Mouse (Mus musculus): Measurements from ENCODE around the gene Rpl27a. TPM values are rescaled to one million over a fixed set of nuclear protein-coding genes. Genes with fewer than 3 reads are reported as not detected.

The Rpl27a gene
- polyA plus RNA-seq, 1 experiment, result 1,271 TPM

DNA sequence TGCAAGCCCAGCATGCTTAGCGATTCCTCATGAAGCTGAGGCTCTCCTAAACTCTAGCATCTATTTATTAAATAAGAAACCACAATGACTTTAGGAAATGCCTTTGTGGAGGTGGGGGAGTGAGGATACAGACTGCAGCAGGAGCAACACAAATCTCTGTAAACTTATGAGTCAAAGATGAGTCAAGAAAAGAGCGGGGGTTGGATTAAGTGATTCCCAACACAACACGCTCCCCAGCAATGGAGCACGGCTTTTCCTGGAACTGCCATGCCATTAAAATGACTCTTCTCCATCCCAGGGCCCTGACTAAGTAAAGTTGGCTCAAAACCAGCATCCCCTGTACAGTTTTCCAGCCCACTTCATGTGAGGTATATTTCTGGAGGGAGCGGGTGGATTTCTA lies 27.8 kb downstream of the Rpl27a start:
- Histone ChIP-seq H3ac (ENCODE audit: control insufficient read depth, insufficient read length) (no peak overlapping the region), H3K36me3 (ENCODE audit: control insufficient read depth, insufficient read depth) (peaks cover 28% of the 10 kb centered on the region), H3K4me3 (no peak overlapping the region), H3K27me3 (ENCODE audit: control insufficient read depth, insufficient read depth, insufficient read length) (no peaks in the 10 kb centered on the region), H3K79me2 (ENCODE audit: control insufficient read depth, insufficient read depth) (no peaks in the 10 kb centered on the region), H3K4me2 (ENCODE audit: low read depth) (peak overlapping the region; percentile 62)
- TF ChIP-seq SRF (IDR thresholded peaks at IDR 0.05; ENCODE audit: control insufficient read depth, insufficient read length, low read depth) (no peak), MAX (IDR thresholded peaks at IDR 0.05; ENCODE audit: low read depth) (no peak), TCF3 (IDR thresholded peaks at IDR 0.05; ENCODE audit: insufficient read length, low read depth) (no peak), CEBPB (IDR thresholded peaks at IDR 0.05; ENCODE audit: insufficient read depth, poor library complexity, severe bottlenecking) (no peak), TCF12 (IDR thresholded peaks at IDR 0.05; ENCODE audit: insufficient read depth, poor library complexity, severe bottlenecking) (no peak)

DNA sequence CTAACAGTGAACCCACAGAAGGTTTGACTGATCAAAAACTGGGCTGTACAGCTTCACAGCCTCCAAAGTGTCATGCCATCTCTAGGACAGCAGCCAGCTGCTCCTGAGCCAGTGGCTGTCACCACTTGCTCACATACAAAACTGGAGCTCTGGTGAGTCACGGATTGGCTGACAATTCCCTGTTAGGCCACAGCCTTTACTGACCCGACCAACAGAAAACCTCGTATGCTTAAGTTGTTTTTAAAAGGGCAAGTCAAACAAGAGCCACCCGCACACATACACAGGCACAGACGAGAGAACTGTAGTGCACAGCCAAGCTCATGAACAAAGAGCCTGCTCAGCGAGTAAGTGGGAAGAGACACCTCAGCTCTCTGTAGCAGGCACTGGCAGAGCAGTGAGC lies 40.6 kb downstream of the Rpl27a start:
- Histone ChIP-seq H3K4me2 (ENCODE audit: low read depth) (peak overlapping the region; percentile 57), H3K4me3 (no peak overlapping the region), H3K27me3 (ENCODE audit: control insufficient read depth, insufficient read depth, insufficient read length) (no peaks in the 10 kb centered on the region), H3ac (ENCODE audit: control insufficient read depth, insufficient read length) (no peak overlapping the region), H3K36me3 (ENCODE audit: control insufficient read depth, insufficient read depth) (peaks cover 14% of the 10 kb centered on the region), H3K79me2 (ENCODE audit: control insufficient read depth, insufficient read depth) (peaks cover 43% of the 10 kb centered on the region)
- TF ChIP-seq REST (IDR thresholded peaks at IDR 0.05; ENCODE audit: insufficient read depth, insufficient read length), result no peak
- TF ChIP-seq TCF3 (IDR thresholded peaks at IDR 0.05; ENCODE audit: insufficient read length, low read depth), result no peak
- no peak for TF ChIP-seq CEBPB (IDR thresholded peaks at IDR 0.05; ENCODE audit: insufficient read depth, poor library complexity, severe bottlenecking)
- no peak for TF ChIP-seq TCF12 (IDR thresholded peaks at IDR 0.05; ENCODE audit: insufficient read depth, poor library complexity, severe bottlenecking)
- peak in 2 of 3 experiments; percentile 26 to 50 for TF ChIP-seq MYOG (IDR thresholded peaks at IDR 0.05; ENCODE audit: control insufficient read depth in 1 of 3, insufficient read depth in 1 of 3, insufficient read length in 2 of 3, low read depth in 2 of 3)
- TF ChIP-seq USF1 (IDR thresholded peaks at IDR 0.05; ENCODE audit: low read depth), result no peak
- no peak for TF ChIP-seq POLR2A (IDR thresholded peaks at IDR 0.05; ENCODE audit: insufficient read length, low read depth)
- TF ChIP-seq MYOD1 (IDR thresholded peaks at IDR 0.05; ENCODE audit: control insufficient read depth in 1 of 3, insufficient read length in 2 of 3, low read depth in 2 of 3), result peak in 2 of 3 experiments; percentile 20 to 48

- TF ChIP-seq TCF12 (IDR thresholded peaks at IDR 0.05; ENCODE audit: insufficient read depth, poor library complexity, severe bottlenecking) (no peak), POLR2A (IDR thresholded peaks at IDR 0.05; ENCODE audit: insufficient read length, low read depth) (no peak), SRF (IDR thresholded peaks at IDR 0.05; ENCODE audit: control insufficient read depth, insufficient read length, low read depth) (no peak), CEBPB (IDR thresholded peaks at IDR 0.05; ENCODE audit: insufficient read depth, poor library complexity, severe bottlenecking) (no peak), POLR2AphosphoS2 (IDR thresholded peaks at IDR 0.05; ENCODE audit: insufficient read length, low read depth) (no peak), MAX (IDR thresholded peaks at IDR 0.05; ENCODE audit: low read depth) (no peak), REST (IDR thresholded peaks at IDR 0.05; ENCODE audit: insufficient read depth, insufficient read length) (no peak), MYOG (IDR thresholded peaks at IDR 0.05; ENCODE audit: control insufficient read depth in 1 of 3, insufficient read depth in 1 of 3, insufficient read length in 2 of 3, low read depth in 2 of 3) (no peak)
- H3K27me3 ChIP-seq (ENCODE audit: control insufficient read depth, insufficient read depth, insufficient read length), result no peaks in the 10 kb centered on the region
- H3ac ChIP-seq (ENCODE audit: control insufficient read depth, insufficient read length), result no peak overlapping the region
- peak overlapping the region; percentile 71 for H3K4me2 ChIP-seq (ENCODE audit: low read depth)
- no peaks in the 10 kb centered on the region for H3K36me3 ChIP-seq (ENCODE audit: control insufficient read depth, insufficient read depth)
- no peak overlapping the region for H3K4me3 ChIP-seq
- H3K79me2 ChIP-seq (ENCODE audit: control insufficient read depth, insufficient read depth), result peaks cover 62% of the 10 kb centered on the region
Measured at GRCm38 (mm10) chr7:109561466-109562153, 42.7 kb downstream of the Rpl27a start.

GRCm38 (mm10) chr7:109562154-109562599 lies 43.2 kb downstream of the Rpl27a start:
- Histone ChIP-seq H3K4me2 (ENCODE audit: low read depth) (peak overlapping the region; percentile 71), H3K27me3 (ENCODE audit: control insufficient read depth, insufficient read depth, insufficient read length) (no peaks in the 10 kb centered on the region), H3ac (ENCODE audit: control insufficient read depth, insufficient read length) (no peak overlapping the region), H3K36me3 (ENCODE audit: control insufficient read depth, insufficient read depth) (no peaks in the 10 kb centered on the region), H3K4me3 (no peak overlapping the region), H3K79me2 (ENCODE audit: control insufficient read depth, insufficient read depth) (peaks cover 67% of the 10 kb centered on the region)
- TF ChIP-seq E2F4 (IDR thresholded peaks at IDR 0.05; ENCODE audit: insufficient read depth) (no peak), MYOD1 (IDR thresholded peaks at IDR 0.05; ENCODE audit: control insufficient read depth in 1 of 3, insufficient read length in 2 of 3, low read depth in 2 of 3) (peak in 1 of 3 experiments; percentile 44)

DNA sequence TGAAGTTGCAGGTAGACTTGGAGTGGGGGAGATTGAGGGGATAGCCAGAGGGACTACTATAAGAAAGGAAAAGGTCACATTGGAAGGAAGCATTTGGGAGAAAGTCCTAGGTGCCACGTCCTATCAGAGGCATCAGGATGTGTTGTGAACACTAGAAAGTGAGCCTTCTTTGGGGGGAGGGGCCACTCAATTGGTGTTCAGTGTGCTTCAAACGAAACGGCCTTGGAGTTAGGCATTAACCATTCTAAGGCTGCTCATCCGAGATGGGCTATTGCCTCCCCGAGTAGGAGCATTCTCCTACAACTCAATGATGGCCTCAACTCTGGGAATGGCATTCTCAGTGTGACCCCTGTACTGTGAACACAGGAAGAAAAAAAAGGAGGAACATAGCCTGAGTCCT lies 43.7 kb downstream of the Rpl27a start:
- no peak overlapping the region for H3ac ChIP-seq (ENCODE audit: control insufficient read depth, insufficient read length)
- TF ChIP-seq MYOD1 (IDR thresholded peaks at IDR 0.05; ENCODE audit: control insufficient read depth in 1 of 3, insufficient read length in 2 of 3, low read depth in 2 of 3) (no peak), MYOG (IDR thresholded peaks at IDR 0.05; ENCODE audit: control insufficient read depth in 1 of 3, insufficient read depth in 1 of 3, insufficient read length in 2 of 3, low read depth in 2 of 3) (no peak), CEBPB (IDR thresholded peaks at IDR 0.05; ENCODE audit: insufficient read depth, poor library complexity, severe bottlenecking) (no peak), POLR2AphosphoS2 (IDR thresholded peaks at IDR 0.05; ENCODE audit: insufficient read length, low read depth) (no peak), TCF3 (IDR thresholded peaks at IDR 0.05; ENCODE audit: insufficient read length, low read depth) (no peak), REST (IDR thresholded peaks at IDR 0.05; ENCODE audit: insufficient read depth, insufficient read length) (no peak), SRF (IDR thresholded peaks at IDR 0.05; ENCODE audit: control insufficient read depth, insufficient read length, low read depth) (no peak), USF1 (IDR thresholded peaks at IDR 0.05; ENCODE audit: low read depth) (no peak), E2F4 (IDR thresholded peaks at IDR 0.05; ENCODE audit: insufficient read depth) (no peak)
- H3K4me2 ChIP-seq (ENCODE audit: low read depth), result peak overlapping the region; percentile 71
- H3K4me3 ChIP-seq, result no peak overlapping the region
- peaks cover 4% of the 10 kb centered on the region for H3K36me3 ChIP-seq (ENCODE audit: control insufficient read depth, insufficient read depth)
- peaks cover 72% of the 10 kb centered on the region for H3K79me2 ChIP-seq (ENCODE audit: control insufficient read depth, insufficient read depth)
- H3K27me3 ChIP-seq (ENCODE audit: control insufficient read depth, insufficient read depth, insufficient read length), result no peaks in the 10 kb centered on the region
